Mouse (Mus musculus) heart, postnatal 0 days (tissue): ENCODE measurements at regions not wholly inside any gene's neighbourhood (a gene's known extent, or its start where the extent isn't known, plus 50 kb on each side); places are given as distances from the start of the nearest gene placed in this dataset.

ENCODE experiments used
- CTCF ChIP-seq: IDR thresholded peaks from 2 replicates; pipeline ENCODE4 v1.5.1; 2016; ENCODE audit warnings: antibody characterized with exemption, control low read depth, low read depth
- EP300 ChIP-seq: IDR thresholded peaks from 2 replicates; pipeline ENCODE4 v1.6.1; 2016; ENCODE audit warnings: antibody characterized with exemption, low read depth

DNA sequence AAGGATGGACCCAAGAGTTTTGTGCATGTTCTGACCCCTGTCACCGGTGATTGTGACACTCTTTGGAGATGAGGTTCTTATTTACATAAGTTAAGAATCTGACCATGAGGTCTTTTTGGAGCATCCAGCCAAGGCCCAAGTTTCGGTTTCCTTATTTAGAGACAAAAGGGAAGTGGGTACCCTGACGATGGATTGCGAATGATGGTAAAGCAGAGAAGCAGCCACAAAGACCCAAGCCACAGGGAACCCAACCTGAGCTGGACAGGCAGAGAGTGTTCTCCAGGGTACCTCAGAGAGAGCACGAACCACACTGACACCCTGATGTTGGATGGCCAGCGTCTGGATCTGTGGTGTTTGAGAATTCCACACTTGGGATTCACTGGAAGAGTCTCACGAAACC is 100.8 kb upstream of the L3mbtl4 start:
- no peak for TF ChIP-seq CTCF
- no peak for TF ChIP-seq EP300
